Mouse (Mus musculus): ENCODE measurements around the gene Zdhhc18. TPM values are rescaled to one million over a fixed set of nuclear protein-coding genes. Genes with fewer than 3 reads are reported as not detected.

Zdhhc18 gene
- polyA plus RNA-seq, 1 experiment from 2014 or later: 3.1 TPM

DNA sequence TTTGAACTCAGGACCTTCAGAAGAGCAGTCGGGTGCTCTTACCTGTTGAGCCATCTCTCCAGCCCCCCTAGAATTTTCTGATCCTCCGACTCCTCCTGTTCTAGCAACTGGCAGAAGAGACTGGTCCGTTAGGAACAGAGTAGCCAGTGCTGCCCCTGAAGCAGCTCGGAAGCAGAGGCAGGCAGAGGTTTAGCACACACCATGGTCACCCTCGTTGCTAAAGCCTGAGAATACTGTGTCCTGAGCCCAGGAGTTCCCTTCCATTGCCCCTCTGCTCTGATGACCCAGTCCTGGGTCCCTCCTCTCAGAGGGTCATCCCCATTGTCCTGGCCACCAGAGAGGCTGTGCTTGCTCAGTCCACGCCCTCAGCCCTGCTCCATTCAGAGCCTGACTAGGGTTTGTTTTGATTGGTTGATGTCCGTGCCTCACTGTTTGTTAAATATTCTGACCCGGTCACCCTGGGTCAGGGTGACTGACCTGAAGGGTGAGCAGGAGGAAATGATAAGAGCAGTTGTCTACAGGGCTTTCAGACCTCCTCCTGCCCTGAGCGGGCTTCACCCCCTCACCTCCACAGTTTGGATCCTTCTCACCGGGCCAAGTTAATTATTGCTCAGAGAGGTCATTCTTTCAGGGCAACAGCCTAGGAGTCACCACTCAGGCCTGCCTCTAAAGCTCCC, 92.8 kb downstream of the Zdhhc18 start:
- Histone ChIP-seq H3K4me3 (ENCODE audit: low read depth, low read length) (no peak overlapping the region), H3K27me3 (ENCODE audit: control insufficient read depth, insufficient read depth, low read length) (no peaks in the 10 kb centered on the region), H3K4me1 (ENCODE audit: control insufficient read depth, insufficient read depth, low read length) (no peaks in the 10 kb centered on the region), H3K9ac (replicated peaks; ENCODE audit: low read length) (no peak overlapping the region), H3K4me2 (ENCODE audit: low read depth, low read length) (no peak overlapping the region), H3K36me3 (replicated peaks; ENCODE audit: control insufficient read depth, insufficient read depth, low read depth, low read length) (no peaks in the 10 kb centered on the region), H3K9me3 (replicated peaks; ENCODE audit: control insufficient read depth, low read length) (no peaks in the 10 kb centered on the region), H3K27ac (replicated peaks; ENCODE audit: low read depth, low read length) (no peak overlapping the region)
- ATAC-seq (replicated peaks; ENCODE audit: insufficient number of reproducible peaks, low FRiP score, low TSS enrichment, low read depth): no peak
- 31% methylated on average over 10 of the region's 10 CpGs for WGBS
- no peak for DNase-seq (ENCODE audit: low spot score)

Small RNA genes lying within 50 kb of the gene (microRNA-seq; reads per million reads assigned to microRNA genes)
- gene Gm23158 (ENCODE audit: borderline number of aligned reads): not detected

Other genes starting within 250 kb of the Zdhhc18 start
- gene Tent5b, start 170.0 kb downstream of the Zdhhc18 start, polyA plus RNA-seq (2014; fragmentation: Nextera tagmentation; extraction: Ambion mirVana): 0.71 and 0.93 TPM in 2 replicates
- 2.0 and 2.8 TPM in 2 replicates for gene Trnp1, start 151.6 kb downstream of the Zdhhc18 start, polyA plus RNA-seq (2014; fragmentation: Nextera tagmentation; extraction: Ambion mirVana)
- 7.6 and 8.0 TPM in 2 replicates for gene Kdf1, start 131.2 kb downstream of the Zdhhc18 start, polyA plus RNA-seq (2014; fragmentation: Nextera tagmentation; extraction: Ambion mirVana)
- 308 and 322 TPM in 2 replicates for gene Nudc, start 104.2 kb downstream of the Zdhhc18 start, polyA plus RNA-seq (2014; fragmentation: Nextera tagmentation; extraction: Ambion mirVana)
- gene Nr0b2, start 96.8 kb downstream of the Zdhhc18 start, polyA plus RNA-seq (2014; fragmentation: Nextera tagmentation; extraction: Ambion mirVana): not detected in 2 replicates
- gene Gpatch3, start 75.4 kb downstream of the Zdhhc18 start, polyA plus RNA-seq (2014; fragmentation: Nextera tagmentation; extraction: Ambion mirVana): 7.3 and 8.6 TPM in 2 replicates
- 23.6 and 26.6 TPM in 2 replicates for gene Gpn2, start 65.8 kb downstream of the Zdhhc18 start, polyA plus RNA-seq (2014; fragmentation: Nextera tagmentation; extraction: Ambion mirVana)
- 32.4 and 36.4 TPM in 2 replicates for gene Sfn, start 48.0 kb downstream of the Zdhhc18 start, polyA plus RNA-seq (2014; fragmentation: Nextera tagmentation; extraction: Ambion mirVana)
- 9.3 and 9.9 TPM in 2 replicates for gene Pigv, start 22.5 kb upstream of the Zdhhc18 start, polyA plus RNA-seq (2014; fragmentation: Nextera tagmentation; extraction: Ambion mirVana)
- gene Arid1a, start 106.6 kb upstream of the Zdhhc18 start, polyA plus RNA-seq (2014; fragmentation: Nextera tagmentation; extraction: Ambion mirVana): 32.6 and 36.3 TPM in 2 replicates
- 34.9 and 39.1 TPM in 2 replicates for gene Rps6ka1, start 237.6 kb upstream of the Zdhhc18 start, polyA plus RNA-seq (2014; fragmentation: Nextera tagmentation; extraction: Ambion mirVana)

Measured in embryonic facial prominence, embryonic 11.5 days (tissue).